ENCODE assay signal across 8 mouse cellular contexts in the genomic region with DNA sequence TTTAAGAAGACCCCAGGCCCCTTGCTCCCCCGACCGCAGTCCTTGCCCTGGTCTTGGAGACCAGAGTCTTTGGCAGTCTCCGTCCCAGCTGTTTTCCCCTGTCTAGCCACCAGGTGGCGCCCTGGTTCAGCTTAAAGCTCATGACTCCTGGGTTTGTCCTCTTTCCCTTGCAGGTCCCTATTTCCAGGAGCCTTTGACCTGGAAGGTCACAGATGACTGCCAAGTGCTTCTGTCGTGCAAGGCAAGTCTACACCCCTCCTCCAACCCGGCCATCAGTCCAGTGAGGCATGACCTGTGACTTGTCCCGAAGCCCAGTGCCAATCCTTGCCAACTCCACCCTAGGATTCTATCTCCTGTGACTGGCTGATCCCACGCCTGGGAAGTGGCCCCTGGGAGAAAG. TPM values are rescaled to one million over a fixed set of nuclear protein-coding genes. Genes with fewer than 3 reads are reported as not detected.
DNase-seq lines count a peak whose midpoint lies in the region; ATAC-seq and TF ChIP-seq lines count a peak whose summit lies in the region.

No protein-coding gene starts in this region.

- POLR2A ChIA-PET in Patski (lab: Charles Lee), result no interaction called here

- WGBS in hindbrain, postnatal 0 days, result 14% methylated on average over 8 of the region's 8 CpGs
- 8% methylated on average over 8 of the region's 8 CpGs for WGBS in small intestine, adult 2 months

- H3K9ac ChIP-seq in hindbrain, postnatal 0 days (replicated peaks; ENCODE audit: low read length), result no peak overlapping the region

- no peaks in the 10 kb centered on the region for H3K4me1 ChIP-seq in hindbrain, postnatal 0 days (ENCODE audit: insufficient read depth, low read length)
- H3K4me1 ChIP-seq in small intestine, adult 2 months (ENCODE audit: control insufficient read depth, insufficient read depth, insufficient read length, low read length), result peaks cover 2% of the 10 kb centered on the region

- H3K27me3 ChIP-seq in Patski, result no peaks in the 10 kb centered on the region
- H3K27me3 ChIP-seq in hindbrain, postnatal 0 days (ENCODE audit: insufficient read depth, low read length), result no peaks in the 10 kb centered on the region
- no peaks in the 10 kb centered on the region for H3K27me3 ChIP-seq in small intestine, adult 2 months (ENCODE audit: control insufficient read depth, insufficient read depth, low read length)

- peak; percentile 66 for TF ChIP-seq CTCF in Patski (IDR thresholded peaks at IDR 0.05)
- peak; percentile 96 for TF ChIP-seq CTCF in hindbrain, postnatal 0 days (IDR thresholded peaks at IDR 0.05; ENCODE audit: low read depth)
- TF ChIP-seq CTCF in small intestine, adult 2 months (IDR thresholded peaks at IDR 0.05; ENCODE audit: extremely low read depth, insufficient read length, insufficient replicate concordance, low read depth, low read length), result peak; percentile 97; the same call in 1 of the 2 replicates

- TF ChIP-seq POLR2A in small intestine, adult 2 months (IDR thresholded peaks at IDR 0.05; ENCODE audit: low read depth, low read length), result no peak

- no peaks in the 10 kb centered on the region for H3K36me3 ChIP-seq in hindbrain, postnatal 0 days (ENCODE audit: insufficient read depth, low read length)
- no peaks in the 10 kb centered on the region for H3K36me3 ChIP-seq in small intestine, adult 2 months (ENCODE audit: control insufficient read depth, insufficient read depth, low read length)

- H3K27ac ChIP-seq in hindbrain, postnatal 0 days, result no peak overlapping the region
- H3K27ac ChIP-seq in small intestine, adult 2 months (ENCODE audit: insufficient read depth, low read depth, low read length), result no peak overlapping the region

- DNase-seq in Patski (ENCODE audit: low read depth, low spot score), result peak; percentile 41
- peak; percentile 81 for DNase-seq in cerebellum, adult 11 months
- DNase-seq in frontal cortex, adult 2 months (ENCODE audit: extremely low spot score in 1 of 2, low spot score in 1 of 2), result peak; percentile 61 to 94
- DNase-seq in hindbrain, postnatal 0 days (ENCODE audit: low spot score), result peak; percentile 92
- DNase-seq in left cerebral cortex, adult 18-20 months (ENCODE audit: low spot score in 2 of 2), result peak; percentile 82 to 92

- CTCF ChIA-PET in Patski (lab: Charles Lee), result interaction anchor here (0.9 to 2.5 kb wide), 8 partner anchors 17 to 118 kb away, joined by 3 to 25 read pairs (median 4); no protein-coding TSS in a partner anchor

- no peak overlapping the region for H3K4me3 ChIP-seq in hindbrain, postnatal 0 days (ENCODE audit: low read length)
- H3K4me3 ChIP-seq in small intestine, adult 2 months (ENCODE audit: low read depth, low read length), result no peak overlapping the region

- H3K4me2 ChIP-seq in hindbrain, postnatal 0 days (ENCODE audit: low read depth, low read length), result no peak overlapping the region

- no peaks in the 10 kb centered on the region for H3K9me3 ChIP-seq in hindbrain, postnatal 0 days (ENCODE audit: low read length)

- in situ Hi-C loops in Patski (cut with MboI; ENCODE audit: low pct_unique_long_range_greater_than_20kb), result loop anchor here (5.0 to 25.0 kb wide), 2 partner anchors 76 to 361 kb away; a partner anchor contains a TSS

- peak; percentile 65 for ATAC-seq in Patski
- ATAC-seq in hindbrain, postnatal 0 days, result peak; percentile 61
- ATAC-seq in megakaryocyte, adult 5-6 weeks (ENCODE audit: poor library complexity, severe bottlenecking), result peak; percentile 87
- ATAC-seq in inflammation-experienced regulatory T-cells, adult 6 months, result no peak

RNA-seq across cellular contexts. Expression of a gene that starts 42.0 kb away (rescaled TPM):
- 0.18 TPM for polyA plus RNA-seq in Patski (2021)
- 1.8 and 2.6 TPM in 2 replicates for polyA plus RNA-seq in frontal cortex, adult 2 months (2012; rRNA removed)
- total RNA-seq in hindbrain, postnatal 0 days (2014; rRNA removed), result 0.58 and 2.0 TPM in 2 replicates
- polyA plus RNA-seq in hindbrain, postnatal 0 days (2015; fragmentation: Nextera tagmentation; extraction: Ambion mirVana), result 1.4 and 1.6 TPM in 2 replicates
- total RNA-seq in left cerebral cortex, adult 18-20 months (2021), result 1 to 10 TPM in 1 of 2 experiments, under 1 TPM in 1; 0.77 to 1.7 TPM
- total RNA-seq in megakaryocyte, adult 5-6 weeks (2015), result not detected in 2 replicates
- total RNA-seq in megakaryocyte, adult 5-6 weeks (2017), result not detected in 2 replicates
- 0.56 and 1.1 TPM in 2 replicates for polyA plus RNA-seq in small intestine, adult 2 months (2012; rRNA removed)
- not detected for polyA plus RNA-seq in inflammation-experienced regulatory T-cells, adult 6 months (2017; shearing (Covaris generic))

RNA-seq across cellular contexts. Expression of a gene that starts 54.0 kb away (rescaled TPM):
- 89.0 TPM for polyA plus RNA-seq in Patski (2021)
- 68.2 and 68.5 TPM in 2 replicates for polyA plus RNA-seq in frontal cortex, adult 2 months (2012; rRNA removed)
- 52.8 and 61.0 TPM in 2 replicates for total RNA-seq in hindbrain, postnatal 0 days (2014; rRNA removed)
- polyA plus RNA-seq in hindbrain, postnatal 0 days (2015; fragmentation: Nextera tagmentation; extraction: Ambion mirVana), result 147 and 155 TPM in 2 replicates
- 10 to 100 TPM; 72.3 to 76.1 TPM for total RNA-seq in left cerebral cortex, adult 18-20 months (2021)
- 104 and 125 TPM in 2 replicates for total RNA-seq in megakaryocyte, adult 5-6 weeks (2015)
- 130 and 147 TPM in 2 replicates for total RNA-seq in megakaryocyte, adult 5-6 weeks (2017)
- polyA plus RNA-seq in small intestine, adult 2 months (2012; rRNA removed), result 29.5 and 48.2 TPM in 2 replicates
- polyA plus RNA-seq in inflammation-experienced regulatory T-cells, adult 6 months (2017; shearing (Covaris generic)), result 100 to 1,000 TPM; 184 to 209 (median 207) TPM

Comparison
In these comparisons a context has a peak if more than half of its experiments do, and no peak if none do; other contexts are left out.
1. DNase-seq: peak in every context shown above with its lines; median percentile 92 in hindbrain, postnatal 0 days; 87 in left cerebral cortex, adult 18-20 months; 81 in cerebellum, adult 11 months; 78 in frontal cortex, adult 2 months; 41 in Patski.